Mouse (Mus musculus): ENCODE data around the gene Lrriq1. TPM values are rescaled to one million over a fixed set of nuclear protein-coding genes. Genes with fewer than 3 reads are reported as not detected.

Lrriq1 gene
- polyA plus RNA-seq, 2 experiments: not detected

GRCm38 (mm10) chr10:103029132-103029729, 206.9 kb downstream of the Lrriq1 start:
- no peaks in the 10 kb centered on the region for H3K9me3 ChIP-seq (ENCODE audit: control insufficient read depth, low read length)
- peaks cover 72% of the 10 kb centered on the region for H3K27me3 ChIP-seq (ENCODE audit: control insufficient read depth, insufficient read depth, low read length)
- TF ChIP-seq EP300 (IDR thresholded peaks at IDR 0.05; ENCODE audit: low read depth) (no peak), CTCF (IDR thresholded peaks at IDR 0.05; ENCODE audit: low read depth) (no peak)
- DNase-seq (ENCODE audit: low read depth in 3 of 3, low spot score in 3 of 3) (no peak), ATAC-seq (ENCODE audit: insufficient read depth) (0 out of 2 replicates have a peak, but pooled peaks have one; percentile 5)
- no peak overlapping the region for H3K4me2 ChIP-seq (ENCODE audit: low read depth)
- H3K27ac ChIP-seq: no peak overlapping the region
- H3K4me3 ChIP-seq (ENCODE audit: insufficient read depth in 1 of 2, low read depth in 2 of 2, low read length in 2 of 2): no peak overlapping the region
- no peaks in the 10 kb centered on the region for H3K36me3 ChIP-seq (replicated peaks; ENCODE audit: control insufficient read depth, insufficient read depth, low read depth)
- no peaks in the 10 kb centered on the region for H3K4me1 ChIP-seq (replicated peaks; ENCODE audit: control insufficient read depth in 2 of 2, insufficient read depth in 2 of 2, low read length in 1 of 2)
- WGBS (ENCODE audit: insufficient replicate concordance): 3% methylated on average over 23 of the region's 23 CpGs
- H3K9ac ChIP-seq (replicated peaks): no peak overlapping the region

- no peaks in the 10 kb centered on the region for H3K36me3 ChIP-seq (replicated peaks; ENCODE audit: control insufficient read depth, insufficient read depth, low read depth)
- TF ChIP-seq CTCF (IDR thresholded peaks at IDR 0.05; ENCODE audit: low read depth) (no peak), EP300 (IDR thresholded peaks at IDR 0.05; ENCODE audit: low read depth) (no peak)
- peaks cover 73% of the 10 kb centered on the region for H3K27me3 ChIP-seq (ENCODE audit: control insufficient read depth, insufficient read depth, low read length)
- DNase-seq (ENCODE audit: low read depth in 3 of 3, low spot score in 3 of 3) (no peak), ATAC-seq (ENCODE audit: insufficient read depth) (peak; percentile 45; the same call in 1 of the 2 replicates)
- no peaks in the 10 kb centered on the region for H3K4me1 ChIP-seq (replicated peaks; ENCODE audit: control insufficient read depth in 2 of 2, insufficient read depth in 2 of 2, low read length in 1 of 2)
- H3K4me3 ChIP-seq (ENCODE audit: insufficient read depth in 1 of 2, low read depth in 2 of 2, low read length in 2 of 2): 0 out of 4 replicates have a peak overlapping the region, but pooled peaks of 1 of the 2 experiments have one; percentile 4
- H3K4me2 ChIP-seq (ENCODE audit: low read depth): peak overlapping the region; percentile 40; the same call in 1 of the 2 replicates
- no peaks in the 10 kb centered on the region for H3K9me3 ChIP-seq (ENCODE audit: control insufficient read depth, low read length)
- no peak overlapping the region for H3K27ac ChIP-seq
- no peak overlapping the region for H3K9ac ChIP-seq (replicated peaks)
- WGBS (ENCODE audit: insufficient replicate concordance): 1% methylated on average over 49 of the region's 50 CpGs
Observed at GRCm38 (mm10) chr10:103028253-103029131, 207.6 kb downstream of the Lrriq1 start.

DNA sequence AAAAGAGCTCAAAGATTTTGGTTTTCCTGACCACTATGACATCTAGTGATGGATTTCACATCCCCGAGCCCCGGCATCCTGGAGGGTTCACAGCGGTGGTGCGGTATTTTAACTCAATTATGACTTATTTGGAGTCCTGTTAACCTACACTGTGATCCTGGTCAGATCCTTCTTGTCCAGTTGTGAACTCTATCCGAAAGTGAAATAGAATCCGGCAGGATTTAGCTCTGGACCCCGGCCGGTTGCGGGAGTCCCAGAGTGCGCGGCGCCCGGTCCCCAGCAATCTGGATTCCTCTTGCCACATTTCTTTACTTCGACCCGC, 208.2 kb downstream of the Lrriq1 start:
- DNase-seq (ENCODE audit: low read depth in 3 of 3, low spot score in 3 of 3): no peak
- H3K4me2 ChIP-seq (ENCODE audit: low read depth): no peak overlapping the region
- no peak overlapping the region for H3K4me3 ChIP-seq (ENCODE audit: insufficient read depth in 1 of 2, low read depth in 2 of 2, low read length in 2 of 2)
- no peak for TF ChIP-seq EP300 (IDR thresholded peaks at IDR 0.05; ENCODE audit: low read depth)
- TF ChIP-seq CTCF (IDR thresholded peaks at IDR 0.05; ENCODE audit: low read depth): no peak
- WGBS (ENCODE audit: insufficient replicate concordance): under 1% methylated on average over 15 of the region's 15 CpGs
- H3K27me3 ChIP-seq (ENCODE audit: control insufficient read depth, insufficient read depth, low read length): peaks cover 70% of the 10 kb centered on the region
- H3K27ac ChIP-seq: no peak overlapping the region
- no peaks in the 10 kb centered on the region for H3K9me3 ChIP-seq (ENCODE audit: control insufficient read depth, low read length)
- H3K9ac ChIP-seq (replicated peaks): no peak overlapping the region
- no peaks in the 10 kb centered on the region for H3K36me3 ChIP-seq (replicated peaks; ENCODE audit: control insufficient read depth, insufficient read depth, low read depth)
- peak; percentile 5; the same call in 1 of the 2 replicates for ATAC-seq (ENCODE audit: insufficient read depth)
- H3K4me1 ChIP-seq (replicated peaks; ENCODE audit: control insufficient read depth in 2 of 2, insufficient read depth in 2 of 2, low read length in 1 of 2): no peaks in the 10 kb centered on the region

GRCm38 (mm10) chr10:103027226-103027930, 208.7 kb downstream of the Lrriq1 start:
- Histone ChIP-seq H3K36me3 (replicated peaks; ENCODE audit: control insufficient read depth, insufficient read depth, low read depth) (no peaks in the 10 kb centered on the region), H3K27me3 (ENCODE audit: control insufficient read depth, insufficient read depth, low read length) (peaks cover 69% of the 10 kb centered on the region), H3K9ac (replicated peaks) (no peak overlapping the region), H3K4me3 (ENCODE audit: insufficient read depth in 1 of 2, low read depth in 2 of 2, low read length in 2 of 2) (no peak overlapping the region), H3K27ac (no peak overlapping the region), H3K4me1 (replicated peaks; ENCODE audit: control insufficient read depth in 2 of 2, insufficient read depth in 2 of 2, low read length in 1 of 2) (no peaks in the 10 kb centered on the region), H3K9me3 (ENCODE audit: control insufficient read depth, low read length) (no peaks in the 10 kb centered on the region), H3K4me2 (ENCODE audit: low read depth) (no peak overlapping the region)
- no peak for TF ChIP-seq CTCF (IDR thresholded peaks at IDR 0.05; ENCODE audit: low read depth)
- no peak for TF ChIP-seq EP300 (IDR thresholded peaks at IDR 0.05; ENCODE audit: low read depth)
- 1% methylated on average over 20 of the region's 20 CpGs for WGBS (ENCODE audit: insufficient replicate concordance)
- DNase-seq (ENCODE audit: low read depth in 3 of 3, low spot score in 3 of 3) (no peak), ATAC-seq (ENCODE audit: insufficient read depth) (no peak)
